Mouse (Mus musculus): ENCODE results near the gene Apoa2. TPM values are rescaled to one million over a fixed set of nuclear protein-coding genes. Genes with fewer than 3 reads are reported as not detected.
A peak's percentile ranks its signal among the peaks of the same experiment; 100 is the strongest.

Apoa2 gene
- polyA plus RNA-seq (2016; fragmentation: Nextera tagmentation; extraction: Ambion mirVana): 4.1 and 4.4 TPM in 2 replicates

DNA sequence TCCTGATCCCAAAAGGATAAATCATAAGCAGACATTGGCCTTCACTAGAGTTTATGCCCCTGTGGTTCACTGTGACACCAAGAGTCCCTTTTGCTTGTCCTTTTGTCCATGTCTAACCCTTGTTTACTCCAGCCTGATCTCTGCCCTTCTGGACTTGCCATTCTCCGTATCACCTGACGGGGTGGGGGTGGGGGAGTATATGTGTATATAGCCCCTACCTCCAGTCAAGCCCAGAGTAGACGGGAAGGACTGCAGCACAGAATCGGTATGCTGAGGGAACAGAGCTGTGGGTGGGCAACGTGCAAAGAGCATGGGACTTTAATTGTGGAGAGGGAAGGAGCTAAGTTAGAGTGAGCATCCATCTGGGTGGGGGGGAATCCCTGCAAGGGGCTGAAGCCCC, at the start of gene Apoa2:
Apoa2 (plus strand) TSS at position 198 of the 400 bp plus-strand sequence.
- no peaks in the 10 kb centered on the region for H3K27me3 ChIP-seq (ENCODE audit: low read depth, poor library complexity, severe bottlenecking)
- WGBS: 87% methylated on average over 5 of the region's 5 CpGs
- H3K4me1 ChIP-seq: peaks cover 35% of the 10 kb centered on the region
- H3K9me3 ChIP-seq (replicated peaks): no peaks in the 10 kb centered on the region
- peaks cover 8% of the 10 kb centered on the region for H3K36me3 ChIP-seq
- no peak within 1 kb of the TSS for H3K27ac ChIP-seq (replicated peaks)
- H3K4me3 ChIP-seq: no peak within 1 kb of the TSS
- DNase-seq (ENCODE audit: low spot score): no peak

DNA sequence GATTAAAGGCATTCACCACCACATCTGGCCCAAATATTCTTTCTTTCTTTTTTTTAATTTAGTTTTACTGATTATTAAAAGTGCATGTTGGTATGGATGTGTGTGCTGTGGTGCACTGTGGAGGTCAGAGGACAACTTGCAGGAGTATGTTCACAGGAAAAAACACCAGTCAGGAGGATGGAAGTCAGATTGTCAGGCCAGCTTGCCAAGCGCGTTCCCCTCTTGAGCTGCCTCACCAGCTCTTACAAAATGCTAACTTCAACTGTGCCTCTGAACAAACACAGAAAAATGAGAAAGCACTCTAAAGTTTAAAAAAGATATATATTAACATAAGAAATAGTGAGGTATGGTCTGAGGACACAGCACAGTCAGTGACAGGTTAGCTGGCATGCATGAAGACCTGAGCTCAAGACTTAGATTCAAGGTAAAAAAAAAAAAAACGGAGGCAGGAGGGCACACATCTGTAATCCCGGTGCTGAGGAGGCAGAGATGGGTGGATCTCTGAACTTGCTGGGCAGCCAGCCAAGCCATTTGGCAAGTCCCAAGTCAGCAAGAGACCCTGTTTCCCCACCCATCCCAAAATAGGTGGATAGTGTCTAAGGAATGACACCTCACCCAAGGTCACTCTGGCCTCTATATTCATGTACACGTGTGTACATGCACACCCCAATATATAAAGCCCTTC, 45.2 kb upstream of the Apoa2 start:
- H3K36me3 ChIP-seq: no peaks in the 10 kb centered on the region
- 85% methylated on average over 5 of the region's 5 CpGs for whole genome bisulfite sequencing
- no peak overlapping the region for H3K4me3 ChIP-seq
- H3K27me3 ChIP-seq (ENCODE audit: low read depth, poor library complexity, severe bottlenecking): no peaks in the 10 kb centered on the region
- no peaks in the 10 kb centered on the region for H3K4me1 ChIP-seq
- H3K27ac ChIP-seq (replicated peaks): no peak overlapping the region
- no peaks in the 10 kb centered on the region for H3K9me3 ChIP-seq (replicated peaks)
- DNase-seq (ENCODE audit: low spot score): no peak

DNA sequence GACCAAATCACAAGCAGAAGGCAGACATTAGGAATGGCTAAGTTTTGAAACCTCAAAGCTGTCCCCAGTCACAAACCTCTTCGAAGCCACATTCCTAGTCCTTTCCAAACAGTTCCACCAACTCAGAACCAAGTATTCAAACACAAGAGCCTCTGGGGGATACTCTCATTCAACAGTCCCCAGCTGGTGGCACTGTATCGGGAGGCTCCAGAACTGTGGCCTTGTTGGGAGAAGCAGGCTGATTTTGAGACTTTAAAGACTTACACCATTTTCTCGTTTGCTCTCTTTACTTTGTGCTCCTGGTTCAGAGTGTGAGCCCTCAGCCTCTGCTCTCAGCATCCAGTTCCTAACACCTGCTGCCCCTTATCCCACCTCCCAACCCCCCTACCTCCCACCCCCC, 41.8 kb upstream of the Apoa2 start:
- H3K27me3 ChIP-seq (ENCODE audit: low read depth, poor library complexity, severe bottlenecking): no peaks in the 10 kb centered on the region
- no peaks in the 10 kb centered on the region for H3K9me3 ChIP-seq (replicated peaks)
- peaks cover 29% of the 10 kb centered on the region for H3K4me1 ChIP-seq
- H3K36me3 ChIP-seq: no peaks in the 10 kb centered on the region
- WGBS: 80% methylated on average over 3 of the region's 3 CpGs
- H3K27ac ChIP-seq (replicated peaks): no peak overlapping the region
- no peak for DNase-seq (ENCODE audit: low spot score)
- no peak overlapping the region for H3K4me3 ChIP-seq

DNA sequence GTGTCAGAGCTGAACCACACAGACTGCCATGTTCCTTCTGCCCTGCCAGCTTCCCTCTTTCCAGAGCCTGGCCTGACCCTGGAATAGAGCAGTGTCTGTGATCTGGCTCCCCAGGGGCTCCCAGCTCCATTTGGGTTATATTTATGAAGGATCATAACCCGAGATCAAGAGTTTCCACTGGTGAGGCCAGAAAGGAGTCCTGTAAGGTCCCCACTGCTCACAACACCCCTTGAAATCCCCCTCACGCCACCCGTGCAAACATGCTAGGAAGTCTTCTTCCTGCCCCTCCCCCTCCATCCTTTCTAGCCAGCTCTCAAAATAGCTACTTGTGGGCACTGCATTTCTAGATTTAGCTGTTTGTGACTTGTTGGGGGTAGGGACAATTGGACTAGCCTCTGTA, 41.2 kb upstream of the Apoa2 start:
- H3K4me3 ChIP-seq: no peak overlapping the region

DNA sequence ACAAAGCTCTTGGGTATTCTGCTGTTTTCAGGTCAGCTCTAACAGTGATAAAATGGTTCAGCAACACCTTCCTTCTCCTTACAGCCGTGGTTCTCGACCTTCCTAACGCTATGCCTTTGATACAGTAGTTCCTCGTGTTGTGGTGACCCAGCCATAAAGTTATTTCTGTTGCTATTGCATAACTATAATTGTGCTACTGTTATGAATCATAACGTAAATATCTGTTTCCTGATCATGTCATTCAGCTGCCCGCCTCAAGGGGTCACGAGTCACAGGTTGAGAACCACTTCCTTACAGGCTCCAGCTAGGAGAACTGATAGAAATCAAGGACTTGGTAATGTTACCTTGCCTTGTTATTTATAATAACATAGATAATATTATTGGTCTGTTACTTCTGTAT, 40.5 kb upstream of the Apoa2 start:
- no peak overlapping the region for H3K4me3 ChIP-seq
- no peaks in the 10 kb centered on the region for H3K36me3 ChIP-seq
- no peak overlapping the region for H3K27ac ChIP-seq (replicated peaks)
- H3K9me3 ChIP-seq (replicated peaks): no peaks in the 10 kb centered on the region
- H3K27me3 ChIP-seq (ENCODE audit: low read depth, poor library complexity, severe bottlenecking): 0 out of 2 replicates have a peak, but pooled peaks cover 1% of the 10 kb centered on the region
- WGBS: 89% methylated on average over 7 of the region's 7 CpGs
- H3K4me1 ChIP-seq: peaks cover 42% of the 10 kb centered on the region
- DNase-seq (ENCODE audit: low spot score): no peak

More for the DNA sequence above, 41.2 kb upstream of the Apoa2 start:
- no peak for DNase-seq (ENCODE audit: low spot score)
- no peaks in the 10 kb centered on the region for H3K36me3 ChIP-seq
- H3K9me3 ChIP-seq (replicated peaks): no peaks in the 10 kb centered on the region
- no peaks in the 10 kb centered on the region for H3K27me3 ChIP-seq (ENCODE audit: low read depth, poor library complexity, severe bottlenecking)
- no peak overlapping the region for H3K27ac ChIP-seq (replicated peaks)
- H3K4me1 ChIP-seq: peaks cover 35% of the 10 kb centered on the region
- 67% methylated on average over 3 of the region's 3 CpGs for WGBS

DNA sequence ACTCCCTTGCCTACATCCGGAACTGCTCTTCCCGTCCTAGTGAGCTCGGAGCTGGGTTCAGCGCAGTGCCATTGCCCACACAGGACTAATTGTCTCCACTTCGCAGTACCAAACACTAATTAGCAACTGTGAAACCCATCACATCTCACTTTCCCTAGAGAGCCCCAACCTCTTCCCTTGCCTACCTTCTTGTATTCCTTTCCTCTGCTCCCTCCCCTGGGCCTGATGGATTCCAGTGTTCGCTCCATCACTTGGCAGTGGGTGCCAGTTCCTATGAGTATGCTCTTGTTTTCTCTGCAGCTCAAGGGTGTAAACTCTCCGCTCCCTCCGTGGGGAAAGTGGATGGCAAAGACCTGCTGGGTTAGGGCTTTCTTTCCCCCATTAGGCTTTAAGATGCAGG, 39.2 kb upstream of the Apoa2 start:
- Histone ChIP-seq H3K27me3 (ENCODE audit: low read depth, poor library complexity, severe bottlenecking) (peaks cover 11% of the 10 kb centered on the region), H3K4me1 (peaks cover 48% of the 10 kb centered on the region), H3K27ac (replicated peaks) (peak overlapping the region; percentile 82), H3K36me3 (no peaks in the 10 kb centered on the region), H3K9me3 (replicated peaks) (no peaks in the 10 kb centered on the region), H3K4me3 (no peak overlapping the region)
- 74% methylated on average over 8 of the region's 8 CpGs for WGBS
- no peak for DNase-seq (ENCODE audit: low spot score)

DNA sequence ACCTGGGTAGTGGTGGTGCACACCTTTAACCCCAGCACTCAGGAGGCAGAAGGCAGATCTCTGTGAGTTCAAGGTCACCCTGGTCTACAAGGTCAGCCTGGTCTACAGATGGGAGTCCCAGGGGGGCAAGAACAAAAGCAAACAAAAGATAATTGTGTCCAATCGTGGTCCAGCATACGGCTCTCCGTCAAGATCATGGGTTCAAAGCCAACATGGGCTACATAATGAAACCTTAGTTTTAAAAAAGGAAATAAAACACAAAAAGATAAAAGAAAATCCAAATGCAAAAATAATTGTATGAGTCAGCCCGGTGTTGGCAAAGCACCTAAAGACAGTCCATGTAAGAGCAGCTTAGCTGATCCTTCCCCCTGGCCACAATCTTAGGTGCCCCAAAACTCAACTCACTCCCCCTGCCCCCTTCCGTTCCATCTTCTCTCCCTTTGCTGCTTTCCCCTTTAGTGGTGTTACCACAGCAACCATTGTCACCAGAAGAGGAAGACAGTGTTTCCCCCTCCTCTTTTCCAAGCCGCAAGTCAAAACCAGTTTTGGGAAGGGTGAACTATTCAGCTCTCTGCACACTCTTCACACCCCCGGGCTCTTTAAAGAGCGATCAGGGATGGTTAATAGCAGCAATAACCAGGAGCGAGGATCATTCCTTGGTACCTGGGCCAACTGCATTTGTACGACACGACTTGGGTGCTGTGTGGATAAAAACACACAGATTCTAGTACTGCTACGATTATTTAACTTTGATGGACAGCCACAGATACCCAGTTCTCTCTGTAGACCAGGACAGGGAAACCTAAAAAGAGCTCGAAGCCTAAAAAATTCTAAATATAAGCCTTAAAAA, 36.8 kb upstream of the Apoa2 start:
- Histone ChIP-seq H3K4me1 (peaks cover 60% of the 10 kb centered on the region), H3K36me3 (no peaks in the 10 kb centered on the region), H3K27ac (replicated peaks) (peak overlapping the region; percentile 82), H3K4me3 (peak overlapping the region; percentile 36), H3K27me3 (ENCODE audit: low read depth, poor library complexity, severe bottlenecking) (peaks cover 35% of the 10 kb centered on the region), H3K9me3 (replicated peaks) (no peaks in the 10 kb centered on the region)
- DNase-seq (ENCODE audit: low spot score): peak; percentile 53
- WGBS: 29% methylated on average over 13 of the region's 13 CpGs

DNA sequence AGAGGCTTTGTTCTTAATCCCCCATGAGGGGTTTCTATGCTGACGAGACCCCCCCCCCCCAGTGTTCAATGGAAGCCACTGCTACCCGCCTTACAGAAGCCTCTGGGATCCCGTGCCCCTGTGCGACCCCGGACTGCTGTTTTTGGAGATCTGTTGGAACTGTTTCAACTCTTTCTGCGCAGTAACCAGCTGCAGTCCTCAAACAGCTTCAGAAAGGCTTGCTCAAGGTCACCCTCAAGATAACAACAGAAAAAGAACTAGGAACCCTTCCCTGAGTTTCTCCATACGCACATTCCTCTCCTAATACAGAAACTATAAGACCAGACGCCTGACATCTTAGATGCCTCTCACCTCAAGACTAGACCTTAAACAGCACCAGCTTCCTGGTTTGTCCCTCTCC, 35.8 kb upstream of the Apoa2 start:
- WGBS: 5% methylated on average over 8 of the region's 8 CpGs
- Histone ChIP-seq H3K27ac (replicated peaks) (peak overlapping the region; percentile 82), H3K27me3 (ENCODE audit: low read depth, poor library complexity, severe bottlenecking) (peaks cover 45% of the 10 kb centered on the region), H3K9me3 (replicated peaks) (no peaks in the 10 kb centered on the region), H3K4me1 (peaks cover 69% of the 10 kb centered on the region), H3K36me3 (no peaks in the 10 kb centered on the region), H3K4me3 (peak overlapping the region; percentile 34)
- peak; percentile 58 for DNase-seq (ENCODE audit: low spot score)

DNA sequence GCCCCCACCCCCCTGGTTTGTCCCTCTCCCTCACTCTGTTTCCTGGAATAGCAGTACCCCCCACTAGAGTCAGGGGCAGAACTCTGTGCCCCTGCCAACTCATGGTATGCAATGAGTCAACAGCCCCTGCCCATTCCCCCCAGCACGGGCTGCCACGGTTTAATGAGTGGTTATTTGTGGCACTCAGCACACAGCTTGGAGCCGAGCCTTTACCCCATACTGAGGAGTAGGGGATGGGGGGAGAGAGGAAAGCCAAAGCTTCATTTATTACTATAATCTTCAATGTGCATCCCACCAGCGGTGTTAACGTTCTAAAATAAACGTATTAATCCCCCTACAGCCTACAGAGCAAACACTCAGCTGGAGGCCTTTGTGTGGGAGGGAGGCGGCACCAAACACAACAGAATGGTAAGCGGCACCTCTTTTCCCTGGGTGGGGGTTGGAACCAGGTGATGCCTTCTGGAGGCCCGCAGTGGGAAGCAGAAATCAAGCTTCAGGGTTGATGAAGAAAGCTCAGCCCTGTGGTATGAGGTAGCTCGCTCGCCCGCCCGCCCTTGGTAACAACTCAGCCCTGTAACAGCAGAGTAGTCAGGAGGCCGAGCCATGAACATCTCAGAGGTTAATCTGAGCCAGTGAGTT, 35.3 kb upstream of the Apoa2 start:
- peak; percentile 41 for DNase-seq (ENCODE audit: low spot score)
- Histone ChIP-seq H3K27me3 (ENCODE audit: low read depth, poor library complexity, severe bottlenecking) (peaks cover 50% of the 10 kb centered on the region), H3K4me1 (peaks cover 75% of the 10 kb centered on the region)

DNA sequence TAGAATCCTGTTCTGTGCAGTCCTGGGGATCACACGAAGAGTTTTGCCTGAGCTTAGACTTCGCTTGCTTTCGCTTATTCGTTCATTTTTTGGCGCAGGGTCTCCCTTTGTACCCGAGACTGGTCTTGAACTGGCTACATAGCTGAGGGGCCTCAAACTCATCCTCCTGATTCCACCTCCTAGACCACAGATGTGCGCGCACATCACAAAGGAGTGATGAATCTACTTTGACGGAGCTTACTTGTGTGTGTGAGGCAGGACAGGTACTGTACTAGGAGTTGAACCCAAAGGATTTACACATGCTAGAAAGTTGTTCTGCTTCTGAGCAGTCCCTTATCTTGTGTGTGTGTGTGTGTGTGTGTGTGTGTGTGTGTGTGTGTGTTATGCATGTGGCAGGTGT, 34.0 kb upstream of the Apoa2 start:
- Histone ChIP-seq H3K36me3 (no peaks in the 10 kb centered on the region), H3K9me3 (replicated peaks) (no peaks in the 10 kb centered on the region), H3K27me3 (ENCODE audit: low read depth, poor library complexity, severe bottlenecking) (peaks cover 62% of the 10 kb centered on the region), H3K27ac (replicated peaks) (peak overlapping the region; percentile 46; the same call in 1 of the 2 replicates), H3K4me1 (peaks cover 80% of the 10 kb centered on the region), H3K4me3 (no peak overlapping the region)
- 95% methylated on average over 9 of the region's 9 CpGs for WGBS
- DNase-seq (ENCODE audit: low spot score): no peak

More for the DNA sequence above, 35.3 kb upstream of the Apoa2 start:
- 19% methylated on average over 14 of the region's 14 CpGs for WGBS
- Histone ChIP-seq H3K27ac (replicated peaks) (peak overlapping the region; percentile 82), H3K9me3 (replicated peaks) (no peaks in the 10 kb centered on the region), H3K36me3 (no peaks in the 10 kb centered on the region), H3K4me3 (peak overlapping the region; percentile 34)

DNA sequence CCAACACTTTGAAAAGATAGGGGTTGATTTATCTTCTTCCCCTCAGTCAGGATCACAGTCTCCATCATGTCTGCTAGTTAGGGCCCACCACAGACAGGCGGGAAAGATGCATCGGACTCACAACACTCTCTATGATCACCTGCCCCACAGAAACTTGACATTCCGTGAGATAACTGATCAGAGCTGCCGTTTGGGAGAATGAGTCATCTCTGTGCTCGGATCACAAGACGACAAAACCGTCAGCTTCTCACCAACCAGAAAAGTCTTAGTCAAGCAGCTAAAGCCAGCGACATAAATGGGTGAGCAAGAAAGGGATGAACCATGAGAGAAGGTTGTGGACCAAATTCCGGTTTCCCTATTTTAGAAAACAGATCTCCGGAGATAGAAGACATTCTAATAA, 32.6 kb upstream of the Apoa2 start:
- H3K36me3 ChIP-seq: no peaks in the 10 kb centered on the region
- no peak for DNase-seq (ENCODE audit: low spot score)
- peaks cover 77% of the 10 kb centered on the region for H3K27me3 ChIP-seq (ENCODE audit: low read depth, poor library complexity, severe bottlenecking)
- H3K27ac ChIP-seq (replicated peaks): 0 out of 2 replicates have a peak overlapping the region, but pooled peaks have one; percentile 14
- 44% methylated on average over 10 of the region's 10 CpGs for WGBS
- peaks cover 72% of the 10 kb centered on the region for H3K4me1 ChIP-seq
- H3K9me3 ChIP-seq (replicated peaks): no peaks in the 10 kb centered on the region
- H3K4me3 ChIP-seq: 0 out of 2 replicates have a peak overlapping the region, but pooled peaks have one; percentile 81

DNA sequence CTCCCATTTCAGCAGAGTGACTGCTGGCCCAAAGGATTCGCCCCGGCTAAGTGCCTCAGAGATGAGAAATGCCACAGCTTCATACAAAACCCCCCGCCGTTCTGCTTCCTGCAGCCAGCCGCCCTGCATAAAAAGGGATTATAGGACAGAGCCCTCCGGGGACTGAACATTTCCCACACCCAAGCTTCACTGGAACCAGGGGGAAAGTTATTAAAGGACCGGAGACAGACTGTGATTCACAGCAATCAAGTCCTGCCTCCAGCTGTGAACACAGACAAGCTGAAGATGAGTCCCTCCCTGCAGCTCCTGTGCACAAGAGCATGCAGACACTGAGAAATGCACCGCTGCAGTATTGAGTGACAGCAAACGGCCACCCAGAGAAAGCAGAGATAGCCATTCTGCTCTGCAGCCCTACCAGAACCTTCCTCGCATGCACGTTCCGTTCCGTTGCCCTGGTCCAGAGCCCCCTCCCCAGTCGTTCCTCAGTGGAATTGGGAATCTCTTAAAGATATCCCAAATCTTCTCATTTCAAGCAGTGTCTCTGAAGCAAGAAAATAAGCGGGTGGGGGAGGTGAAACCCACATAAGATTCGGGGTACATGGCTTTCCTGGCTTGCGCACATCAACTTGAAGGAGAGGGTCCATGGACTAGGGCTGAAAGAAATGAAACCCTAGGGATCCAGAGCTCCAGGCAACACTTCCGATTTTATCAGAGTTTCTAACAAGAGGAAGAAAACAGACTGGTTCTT, 31.6 kb upstream of the Apoa2 start:
- H3K27ac ChIP-seq (replicated peaks): peak overlapping the region; percentile 78
- no peaks in the 10 kb centered on the region for H3K9me3 ChIP-seq (replicated peaks)
- 3% methylated on average over 18 of the region's 18 CpGs for WGBS
- peaks cover 85% of the 10 kb centered on the region for H3K27me3 ChIP-seq (ENCODE audit: low read depth, poor library complexity, severe bottlenecking)
- DNase-seq (ENCODE audit: low spot score): peak; percentile 73
- peak overlapping the region; percentile 81 for H3K4me3 ChIP-seq
- no peaks in the 10 kb centered on the region for H3K36me3 ChIP-seq
- peaks cover 62% of the 10 kb centered on the region for H3K4me1 ChIP-seq

Measured in midbrain, embryonic 10.5 days (tissue).